Comparison of ENCODE assay signal across 8 mouse cellular contexts in the genomic region with DNA sequence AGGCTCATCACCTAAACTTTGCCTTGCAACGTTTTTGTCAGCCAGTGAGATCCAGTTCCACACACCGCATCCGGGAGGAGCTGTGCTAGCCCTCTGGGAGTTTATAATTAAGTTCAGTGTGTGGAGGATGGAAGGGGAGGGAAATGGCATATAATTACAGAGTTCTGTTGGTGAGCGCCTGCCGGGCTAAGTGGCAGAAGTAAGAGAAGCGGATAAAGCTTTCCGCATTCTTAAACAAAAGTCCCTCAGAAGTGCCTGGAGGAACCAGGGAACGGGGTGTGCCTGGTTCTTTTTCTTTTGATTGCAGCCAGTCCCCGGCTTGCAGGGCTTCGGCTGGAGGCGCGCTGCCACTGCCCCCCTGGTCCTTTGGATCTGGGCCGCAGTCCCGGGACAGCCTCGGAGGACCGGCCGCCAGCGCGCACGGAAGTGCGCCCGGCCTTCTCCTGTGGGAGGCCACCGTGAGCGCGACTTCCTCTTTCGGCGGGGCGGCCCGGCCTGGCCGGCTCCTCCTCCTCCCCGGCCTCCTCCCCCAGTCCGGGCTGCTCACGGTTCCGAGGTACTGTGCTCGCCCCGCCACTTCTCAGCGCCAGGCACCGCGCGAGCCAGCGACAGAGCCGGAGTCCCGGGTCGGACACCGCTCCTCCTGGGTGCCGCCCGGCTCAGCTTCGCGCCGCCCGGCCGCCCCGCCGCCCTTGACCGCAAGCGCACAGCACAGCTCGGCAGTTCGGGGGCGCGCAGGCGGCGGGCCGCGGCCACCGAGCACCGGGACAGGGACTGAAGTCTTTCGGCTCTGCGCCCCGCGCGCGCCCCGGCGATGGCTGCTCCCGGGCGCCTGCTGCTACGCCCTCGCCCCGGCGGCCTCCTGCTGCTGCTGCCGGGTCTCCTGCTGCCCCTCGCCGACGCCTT. TPM values are rescaled to one million over a fixed set of nuclear protein-coding genes. Genes with fewer than 3 reads are reported as not detected.
DNase-seq lines count a peak whose midpoint lies in the region; ATAC-seq and TF ChIP-seq lines count a peak whose summit lies in the region.

A gene (plus strand): TSS at position 477 of the 906 bp plus-strand sequence.

- H3K27me3 ChIP-seq in embryonic facial prominence, embryonic 14.5 days (replicated peaks; ENCODE audit: control insufficient read depth, insufficient read depth, low read length): no peaks in the 10 kb centered on the region
- no peaks in the 10 kb centered on the region for H3K27me3 ChIP-seq in heart, embryonic 10.5 days (ENCODE audit: insufficient read depth, poor library complexity, severe bottlenecking)
- no peaks in the 10 kb centered on the region for H3K27me3 ChIP-seq in kidney, embryonic 14.5 days (ENCODE audit: control insufficient read depth, insufficient read depth, low read length)
- no peaks in the 10 kb centered on the region for H3K27me3 ChIP-seq in limb, embryonic 14.5 days (ENCODE audit: control insufficient read depth, insufficient read depth, low read length)
- no peaks in the 10 kb centered on the region for H3K27me3 ChIP-seq in midbrain, embryonic 15.5 days (replicated peaks)

- H3K36me3 ChIP-seq in embryonic facial prominence, embryonic 14.5 days (ENCODE audit: control insufficient read depth, insufficient read depth, low read length): no peaks in the 10 kb centered on the region
- H3K36me3 ChIP-seq in heart, embryonic 10.5 days: no peaks in the 10 kb centered on the region
- no peaks in the 10 kb centered on the region for H3K36me3 ChIP-seq in kidney, embryonic 14.5 days (ENCODE audit: control insufficient read depth, insufficient read depth, low read length)
- H3K36me3 ChIP-seq in limb, embryonic 14.5 days (ENCODE audit: control insufficient read depth, insufficient read depth, low read length): no peaks in the 10 kb centered on the region
- no peaks in the 10 kb centered on the region for H3K36me3 ChIP-seq in midbrain, embryonic 15.5 days (replicated peaks)

- peak within 1 kb of the TSS; percentile 83 for H3K4me3 ChIP-seq in embryonic facial prominence, embryonic 14.5 days (ENCODE audit: low read depth, low read length)
- H3K4me3 ChIP-seq in heart, embryonic 10.5 days: peak within 1 kb of the TSS; percentile 92
- H3K4me3 ChIP-seq in kidney, embryonic 14.5 days (ENCODE audit: low read length): peak within 1 kb of the TSS; percentile 60
- peak within 1 kb of the TSS; percentile 85 for H3K4me3 ChIP-seq in limb, embryonic 14.5 days (replicated peaks; ENCODE audit: low read length)
- H3K4me3 ChIP-seq in midbrain, embryonic 15.5 days: peak within 1 kb of the TSS; percentile 88

- H3K27ac ChIP-seq in embryonic facial prominence, embryonic 14.5 days (replicated peaks; ENCODE audit: low read depth, low read length): peak within 1 kb of the TSS; percentile 97
- H3K27ac ChIP-seq in heart, embryonic 10.5 days: peak within 1 kb of the TSS; percentile 96
- peak within 1 kb of the TSS; percentile 99 for H3K27ac ChIP-seq in kidney, embryonic 14.5 days (ENCODE audit: low read depth, low read length)
- H3K27ac ChIP-seq in limb, embryonic 14.5 days (replicated peaks; ENCODE audit: low read depth, low read length): peak within 1 kb of the TSS; percentile 94
- peak within 1 kb of the TSS; percentile 79 for H3K27ac ChIP-seq in midbrain, embryonic 15.5 days

- TF ChIP-seq POLR2A in limb, embryonic 14.5 days (IDR thresholded peaks at IDR 0.05; ENCODE audit: borderline replicate concordance, extremely low read depth, insufficient read depth, insufficient read length): peak; percentile 71; the same call in 1 of the 2 replicates

- 0% methylated on average over 20 of the region's 84 CpGs for WGBS in embryonic facial prominence, embryonic 14.5 days
- WGBS in heart, embryonic 10.5 days: under 1% methylated on average over 82 of the region's 84 CpGs
- WGBS in kidney, embryonic 14.5 days: under 1% methylated on average over 68 of the region's 84 CpGs
- under 1% methylated on average over 39 of the region's 84 CpGs for WGBS in limb, embryonic 14.5 days
- under 1% methylated on average over 81 of the region's 84 CpGs for WGBS in midbrain, embryonic 15.5 days

- peak within 1 kb of the TSS; percentile 60 for H3K4me2 ChIP-seq in embryonic facial prominence, embryonic 14.5 days (ENCODE audit: low read depth, low read length)
- peak within 1 kb of the TSS; percentile 55 for H3K4me2 ChIP-seq in kidney, embryonic 14.5 days (replicated peaks; ENCODE audit: low read depth, low read length)
- peak within 1 kb of the TSS; percentile 57 for H3K4me2 ChIP-seq in limb, embryonic 14.5 days (replicated peaks; ENCODE audit: low read depth, low read length, severe bottlenecking)
- H3K4me2 ChIP-seq in midbrain, embryonic 15.5 days: peak within 1 kb of the TSS; percentile 98

- ATAC-seq in embryonic facial prominence, embryonic 14.5 days (ENCODE audit: low read depth): peak; percentile 97
- ATAC-seq in kidney, embryonic 14.5 days (ENCODE audit: low FRiP score, low TSS enrichment): peak; percentile 96
- peak; percentile 95 for ATAC-seq in limb, embryonic 14.5 days (ENCODE audit: low FRiP score, low read depth)
- ATAC-seq in midbrain, embryonic 15.5 days (replicated peaks): peak; percentile 95

- peaks cover 13% of the 10 kb centered on the region for H3K4me1 ChIP-seq in embryonic facial prominence, embryonic 14.5 days (ENCODE audit: control insufficient read depth, insufficient read depth, low read length)
- peaks cover 31% of the 10 kb centered on the region for H3K4me1 ChIP-seq in heart, embryonic 10.5 days
- H3K4me1 ChIP-seq in kidney, embryonic 14.5 days (ENCODE audit: control insufficient read depth, insufficient read depth, low read length): peaks cover 17% of the 10 kb centered on the region
- H3K4me1 ChIP-seq in limb, embryonic 14.5 days (ENCODE audit: control insufficient read depth, insufficient read depth, low read length): peaks cover 14% of the 10 kb centered on the region
- peaks cover 20% of the 10 kb centered on the region for H3K4me1 ChIP-seq in midbrain, embryonic 15.5 days

- H3K9me3 ChIP-seq in embryonic facial prominence, embryonic 14.5 days (ENCODE audit: control insufficient read depth, low read length): no peaks in the 10 kb centered on the region
- H3K9me3 ChIP-seq in heart, embryonic 10.5 days: no peaks in the 10 kb centered on the region
- no peaks in the 10 kb centered on the region for H3K9me3 ChIP-seq in kidney, embryonic 14.5 days (ENCODE audit: control insufficient read depth, low read length)
- no peaks in the 10 kb centered on the region for H3K9me3 ChIP-seq in limb, embryonic 14.5 days (ENCODE audit: control insufficient read depth, low read length)
- H3K9me3 ChIP-seq in midbrain, embryonic 15.5 days: no peaks in the 10 kb centered on the region

- peak; percentile 85 for DNase-seq in 3T3-L1 (ENCODE audit: low read depth, low spot score)
- peak; percentile 98 for DNase-seq in adrenal gland, postnatal 25 days
- peak; percentile 93 for DNase-seq in embryonic facial prominence, embryonic 14.5 days (ENCODE audit: low spot score)
- peak; percentile 91 for DNase-seq in heart, embryonic 10.5 days (ENCODE audit: low spot score)
- DNase-seq in limb, embryonic 14.5 days (ENCODE audit: low spot score): peak; percentile 84
- DNase-seq in spleen, adult 18-20 months: peak; percentile 94 to 95

- H3K9ac ChIP-seq in embryonic facial prominence, embryonic 14.5 days (ENCODE audit: low read depth, low read length): peak within 1 kb of the TSS; percentile 95
- H3K9ac ChIP-seq in kidney, embryonic 14.5 days (ENCODE audit: low read depth, low read length): peak within 1 kb of the TSS; percentile 87
- H3K9ac ChIP-seq in limb, embryonic 14.5 days (ENCODE audit: low read depth, low read length, severe bottlenecking): peak within 1 kb of the TSS; percentile 92
- H3K9ac ChIP-seq in midbrain, embryonic 15.5 days: peak within 1 kb of the TSS; percentile 56

RNA-seq across cellular contexts. Expression of the gene that starts here (rescaled TPM):
- 107 and 124 TPM in 2 replicates for total RNA-seq in adrenal gland, postnatal 25 days (2021)
- polyA plus RNA-seq in embryonic facial prominence, embryonic 14.5 days (2014; fragmentation: Nextera tagmentation; extraction: Ambion mirVana): 92.5 and 105 TPM in 2 replicates
- polyA plus RNA-seq in heart, embryonic 10.5 days (2016; fragmentation: Nextera tagmentation; extraction: Ambion mirVana): 48.9 and 72.1 TPM in 2 replicates
- 117 and 125 TPM in 2 replicates for polyA plus RNA-seq in kidney, embryonic 14.5 days (2014; fragmentation: Nextera tagmentation; extraction: Ambion mirVana)
- polyA plus RNA-seq in limb, embryonic 14.5 days (2012; rRNA removed): 38.1 and 38.6 TPM in 2 replicates
- polyA plus RNA-seq in limb, embryonic 14.5 days (2014; fragmentation: Nextera tagmentation; extraction: Ambion mirVana): 79.5 and 87.5 TPM in 2 replicates
- 16.1 and 16.9 TPM in 2 replicates for polyA plus RNA-seq in midbrain, embryonic 15.5 days (2015; fragmentation: Nextera tagmentation; extraction: Ambion mirVana)

Comparison
In these comparisons a context has a peak if more than half of its experiments do, and no peak if none do; other contexts are left out.
1. Peak in every context shown above with its lines: DNase-seq, ATAC-seq, H3K4me3 ChIP-seq and H3K27ac ChIP-seq.